Mouse (Mus musculus) liver, postnatal 0 days (tissue): Measurements from ENCODE around the gene Taf5.

Source experiments
- CTCF ChIP-seq: sonication (generic); IDR thresholded peaks from 2 replicates; pipeline ENCODE4 v1.5.1; 2016; ENCODE audit warnings: antibody characterized with exemption, low read depth
- EP300 ChIP-seq: IDR thresholded peaks from 2 replicates; pipeline ENCODE4 v1.6.1; 2016; ENCODE audit warnings: antibody characterized with exemption, low read depth, mild to moderate bottlenecking

GRCm38 (mm10) chr19:47052927-47053326 is 14.6 kb upstream of the Taf5 start:
- TF ChIP-seq CTCF (0 out of 2 replicates have a peak, but pooled peaks have one; percentile 10), EP300 (no peak)
